Mouse (Mus musculus): ENCODE measurements around the gene Asap2.

Asap2 gene

DNA sequence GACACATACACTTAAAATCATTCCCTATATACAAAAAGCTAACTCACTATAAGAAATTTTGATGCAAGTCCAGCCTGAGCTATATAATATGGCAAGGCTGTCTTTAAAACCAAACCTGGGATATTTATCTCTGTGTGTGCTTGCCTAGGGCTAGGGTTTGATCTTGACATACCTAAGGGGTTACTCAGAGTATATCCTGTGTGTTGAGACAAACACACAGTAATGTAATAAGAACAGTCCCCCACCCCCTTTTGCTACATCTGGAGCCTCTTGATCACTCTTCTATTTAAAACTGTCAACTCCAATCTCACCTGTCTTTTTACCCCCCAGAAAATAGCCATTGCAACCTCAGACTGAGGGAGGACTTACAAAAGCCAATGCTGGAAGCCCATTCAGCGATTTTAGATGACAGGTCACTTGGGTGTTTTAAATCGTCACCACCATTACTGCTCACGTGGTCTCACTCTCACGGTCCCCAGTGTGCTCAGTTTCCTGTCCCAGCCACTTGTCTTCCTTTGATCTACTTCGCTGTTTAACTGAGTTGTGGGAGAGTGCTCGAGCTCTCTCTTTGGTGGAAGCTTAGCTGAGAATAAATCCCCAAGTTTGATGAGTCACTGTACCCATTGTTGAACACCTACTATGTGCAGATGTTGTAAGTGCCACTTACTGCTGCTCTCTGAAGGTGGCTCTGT lies 176.8 kb downstream of the Asap2 start:
- peak; percentile 54 for DNase-seq (ENCODE audit: low read depth, low spot score)

DNA sequence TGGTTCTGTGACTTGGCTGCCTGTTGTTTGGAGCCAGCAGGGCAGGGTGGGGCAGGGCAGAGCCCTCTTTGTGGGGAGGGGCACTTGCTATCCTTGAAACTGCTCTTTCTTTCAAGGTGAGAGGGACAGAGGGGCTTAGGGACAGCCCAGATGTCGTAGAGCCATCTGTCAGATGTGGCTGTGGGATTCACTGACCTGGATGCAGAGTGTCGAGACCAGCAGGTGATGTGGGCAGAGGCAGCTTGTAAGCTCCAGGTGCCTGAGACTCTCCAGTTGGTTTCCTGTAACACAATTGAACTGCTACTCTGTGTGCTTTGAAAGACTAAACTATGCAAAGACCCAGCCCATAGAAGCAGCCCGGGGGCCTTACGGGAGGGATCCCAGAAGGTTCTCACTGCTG lies 177.5 kb downstream of the Asap2 start:
- DNase-seq (ENCODE audit: low read depth, low spot score), result peak; percentile 80

DNA sequence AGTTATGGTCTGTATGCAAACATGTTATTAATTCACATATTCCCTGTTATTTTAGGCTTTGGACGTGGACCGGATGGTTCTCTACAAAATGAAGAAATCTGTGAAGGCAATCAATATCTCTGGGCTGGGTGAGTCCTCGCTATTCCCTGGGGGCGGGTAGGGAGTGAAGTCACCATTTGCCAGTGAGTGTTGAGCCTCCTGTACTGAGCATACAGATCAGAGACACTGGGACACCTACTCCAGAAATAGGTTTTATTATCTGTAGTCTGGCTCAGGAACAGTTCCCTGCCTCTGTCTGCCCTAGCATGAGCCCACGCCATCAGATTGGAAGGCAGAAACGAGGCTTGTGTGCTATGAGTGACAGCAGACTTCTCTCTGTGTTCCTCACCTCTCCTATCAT lies 177.9 kb downstream of the Asap2 start:
- DNase-seq (ENCODE audit: low read depth, low spot score), result no peak

DNA sequence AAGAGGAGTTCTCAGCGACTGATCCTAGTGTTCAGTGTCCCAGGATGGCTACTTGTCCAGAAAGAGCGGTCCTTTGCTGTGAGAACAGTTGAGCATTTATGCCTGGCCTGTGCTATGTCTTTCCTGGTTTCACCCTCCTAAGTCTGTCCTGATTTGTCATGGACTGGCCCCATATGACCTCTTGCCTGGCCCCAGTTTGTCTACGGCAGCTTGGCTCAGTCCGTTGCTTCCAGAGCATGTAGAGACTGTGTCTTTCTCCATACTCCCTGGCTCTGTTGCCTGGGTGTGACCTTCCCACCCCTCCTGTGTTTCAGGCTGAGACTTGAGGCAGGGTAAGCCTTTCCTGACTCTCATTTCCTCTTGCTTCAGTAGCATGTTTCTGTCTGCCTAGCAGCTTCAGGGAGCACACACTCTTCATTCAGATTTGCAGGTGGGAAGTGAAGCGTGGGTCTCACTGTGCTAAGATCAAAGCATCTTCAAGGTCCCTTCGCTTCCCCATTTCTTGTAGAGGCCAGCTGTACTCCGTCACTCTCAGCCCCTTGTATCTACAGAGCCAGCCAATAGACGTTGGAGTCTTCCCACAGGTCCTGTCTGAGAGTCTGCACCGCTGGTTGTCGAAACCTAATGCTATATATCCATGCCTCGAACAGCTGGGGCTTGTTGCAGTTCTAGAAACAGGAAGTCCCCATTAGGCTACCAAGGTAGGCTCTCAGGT lies 181.7 kb downstream of the Asap2 start:
- DNase-seq (ENCODE audit: low read depth, low spot score), result no peak

DNA sequence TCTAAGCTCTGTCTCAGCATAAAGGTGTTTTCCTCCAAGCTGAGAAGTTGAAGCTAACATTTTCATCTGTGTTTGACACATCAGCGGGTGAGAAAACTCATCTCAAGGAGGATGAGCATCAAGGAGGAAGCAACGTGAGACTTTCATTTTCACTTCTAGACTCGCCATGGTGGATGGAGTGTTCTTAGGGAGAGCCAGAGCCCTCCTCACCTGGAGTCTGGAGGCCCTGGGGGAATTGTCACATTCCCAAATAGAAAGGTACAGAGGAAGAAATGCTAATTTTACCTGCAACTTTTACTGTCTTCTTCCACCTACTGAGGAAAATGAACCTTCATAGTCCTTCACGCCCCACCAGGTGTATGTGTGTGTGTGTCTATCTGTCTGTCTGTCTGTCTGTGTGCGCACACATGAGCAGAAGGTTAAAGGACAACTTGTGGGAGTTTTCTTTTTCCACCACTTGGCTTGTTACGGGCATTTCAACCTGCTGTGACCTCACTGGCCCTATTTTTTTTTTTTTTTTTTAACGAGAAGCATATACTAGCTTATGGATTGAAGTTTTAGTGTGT lies 183.7 kb downstream of the Asap2 start:
- DNase-seq (ENCODE audit: low read depth, low spot score), result no peak

DNA sequence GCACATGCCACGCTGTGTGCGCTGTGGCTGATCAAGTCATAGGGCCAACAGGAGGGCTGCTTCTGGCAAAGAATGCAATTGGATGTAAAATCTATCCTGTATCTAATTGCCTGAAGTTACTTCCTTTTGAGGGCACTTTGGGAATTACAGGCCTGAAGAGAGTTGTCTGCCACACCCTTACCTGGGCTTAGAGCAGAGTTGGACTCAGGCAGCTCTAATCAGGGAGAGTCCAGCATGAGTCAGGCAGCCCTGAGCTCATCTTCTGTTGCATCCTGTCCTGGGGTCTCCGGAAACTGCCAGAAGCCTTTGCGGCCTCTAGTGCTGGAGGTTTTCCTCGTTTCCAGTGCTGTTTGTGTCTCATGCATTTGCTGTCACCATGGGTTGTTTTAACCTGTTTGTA lies 186.1 kb downstream of the Asap2 start:
- DNase-seq (ENCODE audit: low read depth, low spot score), result no peak

DNA sequence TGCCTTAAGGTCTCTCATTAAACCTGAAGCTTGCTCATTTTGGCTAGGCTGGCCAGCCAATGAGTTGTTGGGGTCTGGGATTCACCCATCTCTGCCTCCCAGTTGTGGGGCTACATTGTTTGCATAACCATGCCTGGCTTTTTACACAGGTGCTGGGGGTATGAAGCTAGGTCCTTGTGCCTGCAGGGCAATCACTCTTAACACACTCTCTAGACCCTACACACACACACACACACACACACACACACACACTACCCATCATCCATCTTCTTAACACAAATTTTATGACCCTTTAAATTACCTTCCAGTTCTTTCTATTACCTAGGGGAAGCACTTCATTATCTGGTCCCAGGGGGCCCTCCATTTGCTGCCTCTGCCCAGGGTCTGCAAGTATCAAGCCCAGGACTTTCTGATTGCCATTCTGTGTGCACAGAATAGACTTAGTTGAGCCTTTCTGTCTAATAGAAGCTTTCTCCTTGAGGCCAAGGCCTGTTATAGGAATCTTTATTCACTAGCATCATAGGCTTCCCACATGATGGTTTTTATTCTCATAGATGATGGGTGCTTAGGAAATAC lies 187.0 kb downstream of the Asap2 start:
- no peak for DNase-seq (ENCODE audit: low read depth, low spot score)

DNA sequence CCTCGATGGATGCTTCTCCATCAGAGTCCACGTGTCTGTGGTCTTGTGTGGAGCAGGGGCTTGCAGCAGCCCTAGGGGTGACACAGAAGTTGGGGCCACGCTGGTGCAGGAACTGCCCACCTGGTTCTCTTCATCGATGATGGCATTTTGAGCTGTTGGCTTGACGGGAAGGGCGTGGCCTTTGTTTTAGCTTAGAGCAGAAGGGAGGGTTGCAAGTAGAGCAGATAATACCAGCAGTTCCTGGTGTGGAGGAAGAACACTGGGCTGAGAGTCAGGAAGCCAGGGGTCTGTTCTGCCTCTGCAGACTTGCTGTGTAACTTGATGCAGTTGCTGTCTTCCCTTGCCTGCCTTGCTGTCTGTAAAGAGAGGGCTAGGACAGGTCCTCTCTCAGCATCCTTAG lies 189.8 kb downstream of the Asap2 start:
- no peak for DNase-seq (ENCODE audit: low read depth, low spot score)

DNA sequence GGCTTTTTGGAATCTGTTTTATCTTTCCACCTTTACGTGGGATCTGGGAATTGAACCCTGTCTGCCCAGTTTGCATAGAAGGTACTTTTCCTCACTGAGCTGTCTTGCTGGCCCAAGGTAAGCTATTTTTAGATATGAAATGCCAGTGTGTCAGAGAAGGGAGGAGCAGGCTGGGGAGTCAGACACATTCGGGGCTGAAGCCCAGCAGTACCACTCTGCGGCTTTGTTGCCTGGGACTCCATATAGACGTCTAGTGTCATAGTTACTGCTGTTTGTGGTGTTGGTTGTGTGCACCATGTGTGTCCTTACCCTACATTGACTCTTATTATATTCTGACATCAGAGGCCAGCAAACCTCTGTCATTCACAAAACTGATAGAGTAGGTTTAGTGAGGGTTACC lies 192.5 kb downstream of the Asap2 start:
- DNase-seq (ENCODE audit: low read depth, low spot score), result no peak

DNA sequence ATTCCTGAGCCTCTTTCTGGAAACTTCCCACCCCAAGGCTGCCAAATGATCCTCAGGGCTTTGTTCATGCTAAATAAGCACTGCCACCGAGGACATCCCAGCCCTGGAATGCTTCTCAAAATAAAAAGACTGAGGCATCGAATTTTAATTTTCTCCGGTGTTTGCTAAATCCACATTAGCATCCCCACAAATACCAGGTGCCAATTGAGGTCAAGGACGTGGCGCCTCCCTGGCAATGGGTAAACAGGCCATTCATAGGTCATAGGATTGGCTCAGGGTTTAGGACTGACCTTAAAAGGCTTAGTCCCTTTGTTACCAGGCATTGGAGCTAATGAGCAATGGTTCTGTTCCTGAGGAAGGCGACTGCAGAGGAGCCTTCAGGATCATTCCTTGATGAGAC lies 193.1 kb downstream of the Asap2 start:
- DNase-seq (ENCODE audit: low read depth, low spot score), result peak; percentile 27

DNA sequence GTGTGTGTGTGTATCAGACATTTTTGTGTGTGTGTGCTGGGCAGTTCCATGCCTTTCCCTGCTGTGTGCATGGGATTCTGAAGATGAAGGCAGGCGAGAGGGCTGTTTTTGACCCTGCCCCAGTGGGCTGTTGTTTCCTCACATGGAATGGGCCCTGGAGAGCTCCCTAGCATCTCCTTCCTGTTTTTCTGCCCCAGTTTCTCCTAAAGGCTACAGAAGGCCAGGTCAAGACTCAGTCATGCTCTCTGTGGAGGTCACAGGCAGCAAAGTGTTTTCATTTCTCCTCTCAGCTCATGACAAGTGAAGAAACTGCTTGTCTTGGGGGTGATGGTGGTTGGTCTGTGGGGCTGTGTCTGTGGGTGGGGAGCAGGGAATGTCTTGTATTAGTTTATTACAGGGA lies 195.9 kb downstream of the Asap2 start:
- DNase-seq (ENCODE audit: low read depth, low spot score), result no peak

DNA sequence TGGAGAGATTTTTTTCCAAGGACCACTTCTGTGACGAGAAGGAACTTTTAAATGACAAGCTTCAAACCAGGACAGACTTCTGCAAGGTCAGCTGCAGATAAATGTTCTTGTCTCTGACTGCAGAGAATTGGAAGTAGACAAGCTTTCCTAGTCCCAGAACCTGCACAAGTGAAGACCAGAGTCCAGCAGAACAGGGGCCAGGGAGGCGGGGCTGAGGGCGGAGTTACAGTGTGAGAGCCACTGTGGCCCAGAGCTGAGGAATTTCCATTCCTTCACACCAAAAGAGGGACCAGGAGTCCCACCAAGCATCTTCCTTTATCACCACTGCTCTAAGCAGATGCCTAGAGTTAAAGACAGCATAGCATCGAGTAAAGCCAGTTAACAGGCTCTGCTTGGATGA lies 198.6 kb downstream of the Asap2 start:
- DNase-seq (ENCODE audit: low read depth, low spot score), result no peak

DNA sequence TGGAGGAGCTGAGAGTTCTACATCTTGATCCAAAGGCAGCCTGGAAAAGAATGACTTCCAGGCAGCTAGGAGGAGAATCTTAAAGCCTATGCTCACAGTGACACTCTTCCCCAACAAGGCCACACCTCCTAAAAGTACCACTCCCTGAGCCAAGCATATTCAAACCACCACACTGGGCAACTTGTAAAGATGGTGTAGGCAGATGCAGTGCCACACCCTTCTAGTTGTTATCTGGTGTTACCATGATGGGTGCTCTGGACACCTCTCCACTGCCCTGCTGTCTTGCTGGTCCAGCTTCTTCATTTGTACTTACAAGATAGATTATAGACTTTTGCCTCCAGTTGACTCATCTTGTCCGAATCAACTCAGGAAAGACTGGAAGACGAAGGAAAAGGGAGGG lies 201.3 kb downstream of the Asap2 start:
- no peak for DNase-seq (ENCODE audit: low read depth, low spot score)

DNA sequence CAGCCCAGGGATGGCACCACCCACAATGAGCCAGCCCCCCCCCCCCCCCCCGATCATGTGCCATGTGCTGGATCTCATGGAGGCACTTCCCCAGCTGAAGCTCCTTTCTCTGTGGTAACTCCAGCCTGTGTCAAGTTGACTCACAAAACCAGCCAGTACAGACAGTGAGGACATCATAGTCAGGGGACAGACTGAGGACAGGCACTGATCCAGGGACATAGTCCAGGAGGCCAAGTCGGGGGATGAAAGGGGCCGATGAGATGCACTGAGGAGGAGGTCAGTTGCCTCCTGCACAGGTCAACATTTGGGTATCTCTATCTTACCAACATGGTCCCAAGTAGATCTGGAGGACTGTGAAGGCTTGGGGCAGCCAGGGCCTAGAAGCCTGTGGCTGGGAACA lies 205.2 kb downstream of the Asap2 start:
- DNase-seq (ENCODE audit: low read depth, low spot score), result no peak

DNA sequence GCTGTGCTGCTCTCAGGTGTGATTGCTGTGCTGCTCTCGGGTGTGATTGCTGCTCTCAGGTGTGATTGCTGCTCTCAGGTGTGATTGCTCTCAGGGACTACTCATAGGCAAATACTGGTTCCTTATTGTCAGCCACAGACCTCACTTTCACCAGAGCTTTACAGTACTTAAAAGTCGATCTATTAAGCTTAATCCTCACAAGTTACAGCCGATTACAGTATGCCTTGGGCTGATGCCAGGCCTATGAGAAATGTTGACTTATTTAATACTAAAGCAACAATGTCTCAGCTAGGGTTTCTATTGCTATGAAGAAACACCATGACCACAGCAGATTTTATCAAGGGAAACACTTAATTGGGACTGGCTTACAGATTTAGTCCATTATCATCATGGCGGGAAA lies 206.2 kb downstream of the Asap2 start:
- DNase-seq (ENCODE audit: low read depth, low spot score), result no peak

DNA sequence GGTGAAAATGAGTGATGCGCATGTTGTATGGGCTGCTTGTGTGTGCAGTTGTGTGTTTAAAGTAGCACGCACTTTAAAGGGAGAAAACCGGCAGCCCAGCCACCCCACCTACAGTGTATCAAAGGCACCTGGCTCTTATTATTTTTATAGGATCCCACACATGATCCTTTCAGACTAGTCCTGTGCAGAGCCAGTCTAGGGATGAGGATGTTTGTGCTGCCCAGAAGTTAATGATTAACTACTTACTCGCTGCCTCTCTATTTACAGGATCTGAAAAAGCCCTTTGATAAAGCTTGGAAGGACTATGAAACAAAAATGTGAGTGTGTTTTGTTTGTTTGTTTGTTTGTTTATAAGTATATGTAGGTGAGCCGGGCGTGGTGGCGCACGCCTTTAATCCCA lies 210.4 kb downstream of the Asap2 start:
- no peak for DNase-seq (ENCODE audit: low read depth, low spot score)

DNA sequence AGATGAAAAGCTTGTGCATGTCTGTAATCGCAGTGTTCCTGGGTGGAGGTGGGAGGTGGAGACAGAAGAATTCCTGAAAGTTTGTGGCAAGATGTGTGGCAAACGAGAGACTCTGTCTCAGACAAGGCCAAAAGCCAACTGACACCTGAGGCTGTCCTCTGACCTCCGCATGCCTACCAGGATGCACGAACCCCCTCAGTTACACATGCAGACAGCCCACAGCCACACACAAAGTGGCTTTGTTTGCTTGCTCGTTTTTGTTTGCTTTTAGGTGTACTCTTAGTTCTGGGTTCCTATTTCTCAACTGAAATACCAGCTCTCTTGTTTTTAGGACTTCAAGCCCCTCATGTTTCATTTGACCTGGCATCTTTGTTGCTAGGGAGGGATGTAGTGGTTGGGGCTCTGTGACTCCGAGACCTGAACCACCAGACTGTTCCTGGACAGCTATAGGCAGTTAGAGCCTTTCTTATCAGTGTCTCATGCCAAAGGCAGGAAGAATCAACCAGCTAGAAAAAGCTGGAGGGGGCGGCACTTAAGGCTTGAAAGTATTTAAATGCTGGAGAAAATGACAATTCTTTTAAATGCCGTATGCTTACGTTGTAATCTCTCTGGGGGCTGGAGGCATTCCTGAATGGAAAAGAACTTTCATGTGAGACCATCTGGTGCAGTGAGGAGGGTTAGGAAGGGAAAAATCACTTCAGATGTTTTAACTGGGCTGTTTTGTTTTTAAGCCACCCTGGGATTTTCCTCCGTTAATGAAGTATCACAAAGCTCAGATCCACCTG lies 211.4 kb downstream of the Asap2 start:
- DNase-seq (ENCODE audit: low read depth, low spot score), result no peak

DNA sequence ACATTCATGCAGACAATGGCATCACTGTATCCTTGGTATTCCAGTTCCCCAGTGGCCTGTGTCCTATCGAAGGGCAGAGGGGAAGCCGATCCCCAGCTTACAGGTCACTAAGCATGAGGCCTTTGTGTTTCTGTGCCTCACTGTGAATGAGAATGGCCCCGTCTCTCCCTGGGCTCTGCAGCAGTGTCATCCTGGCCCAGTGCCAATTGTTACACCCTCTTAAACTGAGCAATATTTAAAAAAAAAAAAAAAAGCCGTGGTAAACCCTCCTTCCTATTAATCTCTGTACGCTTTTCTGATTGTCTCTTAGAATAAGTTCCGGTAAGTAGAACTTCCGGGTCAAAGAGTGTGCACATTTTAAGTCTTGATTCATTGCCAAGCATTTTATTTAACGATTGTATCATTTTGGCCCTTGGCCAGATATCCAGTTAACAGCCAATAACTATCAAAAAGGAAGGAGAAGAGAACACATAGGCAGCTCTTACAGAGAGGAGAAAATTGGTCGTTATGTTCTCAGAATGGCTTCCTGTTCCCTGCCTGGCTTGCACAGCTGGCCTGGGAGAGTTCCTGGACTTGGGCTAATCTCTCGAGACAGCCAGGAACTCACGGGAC lies 214.5 kb downstream of the Asap2 start:
- peak; percentile 83 for DNase-seq (ENCODE audit: low read depth, low spot score)

DNA sequence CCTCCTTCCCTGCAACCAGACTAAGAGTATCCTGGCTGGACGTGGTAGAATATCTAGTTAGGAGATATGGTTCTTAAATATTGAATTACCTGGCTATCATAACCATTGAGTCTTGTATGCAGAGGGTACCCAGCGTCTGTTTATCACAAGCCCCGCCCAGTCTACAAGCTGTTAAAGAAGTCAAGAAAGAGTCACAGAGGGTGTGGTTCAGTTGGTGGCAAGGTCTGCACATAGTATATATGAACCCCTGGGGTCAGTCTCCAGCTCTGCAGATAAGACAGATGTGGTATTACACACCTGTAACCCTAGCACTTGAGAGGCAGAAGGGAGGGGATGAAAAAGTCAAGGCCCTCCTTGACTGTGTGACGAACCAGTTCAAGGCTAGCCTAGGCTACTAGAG lies 215.5 kb downstream of the Asap2 start:
- no peak for DNase-seq (ENCODE audit: low read depth, low spot score)

DNA sequence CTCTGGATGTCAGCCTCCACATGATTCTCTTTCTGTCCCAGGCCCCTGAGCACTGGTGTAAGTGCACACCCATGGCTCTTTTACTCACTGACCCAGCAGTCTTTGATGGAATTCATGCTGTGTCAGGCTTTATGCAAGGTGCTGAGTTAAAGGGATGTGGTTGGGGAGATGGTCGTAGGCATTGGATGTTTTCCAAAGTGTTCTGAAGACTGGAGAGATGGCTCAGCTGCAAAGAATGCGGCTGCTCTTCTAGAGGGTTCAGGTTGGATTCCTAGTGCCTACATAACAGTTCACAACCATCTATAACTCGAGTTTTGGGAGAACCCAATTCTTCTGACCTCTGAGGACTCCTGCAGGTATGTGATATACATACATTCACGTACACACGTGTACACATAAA lies 217.2 kb downstream of the Asap2 start:
- DNase-seq (ENCODE audit: low read depth, low spot score), result no peak

DNA sequence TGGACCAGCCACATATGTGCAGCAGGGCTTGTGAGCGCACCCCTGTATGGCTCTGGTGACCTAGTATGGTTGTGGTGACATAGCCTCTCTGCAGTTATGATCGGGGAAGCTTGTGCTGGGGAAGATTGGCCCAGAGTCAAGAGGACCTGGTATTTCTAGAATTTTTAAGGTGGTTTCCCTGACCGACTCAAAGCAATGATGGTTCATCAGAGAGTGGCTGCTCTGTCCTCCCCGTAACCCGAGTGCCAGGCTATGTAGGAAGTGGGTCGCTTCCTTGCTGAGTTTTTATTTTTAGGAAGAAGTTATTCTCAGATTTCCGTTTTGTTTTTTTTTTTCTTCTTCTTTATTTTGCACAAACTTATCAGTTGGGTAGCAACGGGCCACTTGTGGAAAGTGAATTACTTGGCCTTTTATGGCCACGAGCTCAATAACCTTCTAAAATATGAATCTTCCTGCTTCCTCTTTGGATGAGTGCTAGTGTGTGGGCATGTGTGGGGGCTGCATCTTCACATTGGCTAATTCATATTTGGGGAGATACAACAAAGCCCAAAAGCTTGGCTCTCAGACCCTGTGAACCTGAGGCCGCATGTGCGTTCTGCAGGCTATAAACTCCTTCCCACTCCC lies 218.0 kb downstream of the Asap2 start:
- DNase-seq (ENCODE audit: low read depth, low spot score), result no peak

All from R1 (cell line).